ENCODE assay signal across 8 mouse cellular contexts in the genomic region with DNA sequence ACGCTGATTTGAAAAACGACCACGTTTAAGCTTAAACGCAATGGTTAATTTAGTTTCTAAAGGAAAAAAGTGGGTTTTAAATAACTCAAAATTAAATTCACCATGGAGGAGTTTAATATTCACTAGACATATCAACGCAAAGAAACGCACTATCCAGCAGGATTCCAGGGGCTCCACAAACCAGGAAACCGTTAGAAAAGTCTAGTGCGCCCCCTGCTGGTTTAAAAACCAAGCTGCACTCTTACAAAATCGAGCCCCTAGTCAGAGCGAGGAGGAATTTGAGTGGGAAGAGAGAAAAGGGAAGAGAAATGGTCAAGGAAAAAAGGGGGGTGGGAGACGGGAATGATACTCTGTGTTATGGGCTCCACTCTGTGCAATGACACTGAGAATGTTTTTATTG. TPM values are rescaled to one million over a fixed set of nuclear protein-coding genes. Genes with fewer than 3 reads are reported as not detected.
DNase-seq lines count a peak whose midpoint lies in the region; ATAC-seq lines count a peak whose summit lies in the region.

No protein-coding gene starts in this region.

- DNase-seq in cerebellum, postnatal 36 days, result peak; percentile 26 to 33
- no peak for DNase-seq in cerebellum, adult 9-11 months
- DNase-seq in 3T3-L1 (ENCODE audit: low read depth, low spot score) (peak; percentile 67), adipocyte (ENCODE audit: low spot score) (peak; percentile 56)
- DNase-seq in testis, postnatal 14 days (ENCODE audit: low spot score), result peak; percentile 35

- no peaks in the 10 kb centered on the region for H3K36me3 ChIP-seq in forebrain, embryonic 16.5 days (ENCODE audit: control insufficient read depth, insufficient read depth)
- peaks cover 17% of the 10 kb centered on the region for H3K36me3 ChIP-seq in kidney, embryonic 16.5 days (ENCODE audit: insufficient read depth, low read length)

- H3K27ac ChIP-seq in forebrain, embryonic 16.5 days (ENCODE audit: low read length), result no peak overlapping the region
- no peak overlapping the region for H3K27ac ChIP-seq in kidney, embryonic 16.5 days (ENCODE audit: low read length)

- ATAC-seq in forebrain, embryonic 16.5 days, result peak; percentile 32; the same call in 1 of the 2 replicates
- 0 out of 2 replicates have a peak, but pooled peaks have one; percentile 39 for ATAC-seq in kidney, embryonic 16.5 days (ENCODE audit: low FRiP score, low TSS enrichment)
- peak; percentile 58 for ATAC-seq in megakaryocyte progenitor cell, adult 5-6 weeks (replicated peaks; ENCODE audit: poor library complexity)

- H3K9ac ChIP-seq in forebrain, embryonic 16.5 days (replicated peaks; ENCODE audit: low read depth, low read length), result no peak overlapping the region
- no peak overlapping the region for H3K9ac ChIP-seq in kidney, embryonic 16.5 days (replicated peaks; ENCODE audit: low read length)

- H3K27me3 ChIP-seq in forebrain, embryonic 16.5 days (replicated peaks; ENCODE audit: control insufficient read depth, insufficient read depth, low read length), result no peaks in the 10 kb centered on the region
- no peaks in the 10 kb centered on the region for H3K27me3 ChIP-seq in kidney, embryonic 16.5 days (ENCODE audit: insufficient read depth, low read length)

- no peaks in the 10 kb centered on the region for H3K9me3 ChIP-seq in forebrain, embryonic 16.5 days (ENCODE audit: control insufficient read depth, low read length)
- no peaks in the 10 kb centered on the region for H3K9me3 ChIP-seq in kidney, embryonic 16.5 days (ENCODE audit: low read length)

- H3K4me2 ChIP-seq in forebrain, embryonic 16.5 days (ENCODE audit: low read length), result peak overlapping the region; percentile 34; the same call in 1 of the 2 replicates
- H3K4me2 ChIP-seq in kidney, embryonic 16.5 days (replicated peaks; ENCODE audit: low read depth, low read length), result peak overlapping the region; percentile 20; the same call in 1 of the 2 replicates

- peaks cover 11% of the 10 kb centered on the region for H3K4me1 ChIP-seq in forebrain, embryonic 16.5 days (replicated peaks; ENCODE audit: control insufficient read depth, insufficient read depth, low read length)
- H3K4me1 ChIP-seq in kidney, embryonic 16.5 days (ENCODE audit: insufficient read depth, low read length), result peaks cover 8% of the 10 kb centered on the region

- WGBS in forebrain, embryonic 16.5 days, result 23% methylated on average over 11 of the region's 11 CpGs
- 25% methylated on average over 11 of the region's 11 CpGs for WGBS in kidney, embryonic 16.5 days

- H3K4me3 ChIP-seq in forebrain, embryonic 16.5 days (replicated peaks; ENCODE audit: low read length), result no peak overlapping the region
- no peak overlapping the region for H3K4me3 ChIP-seq in kidney, embryonic 16.5 days (ENCODE audit: low read length)

RNA-seq across cellular contexts. Expression of a gene that starts 14.0 kb away (rescaled TPM):
- 0.12 TPM in 1 of 2 replicates, not detected in the other for polyA plus RNA-seq in forebrain, embryonic 16.5 days (2015; fragmentation: Nextera tagmentation; extraction: Ambion mirVana)
- polyA plus RNA-seq in kidney, embryonic 16.5 days (2015; fragmentation: Nextera tagmentation; extraction: Ambion mirVana), result 0.26 and 0.37 TPM in 2 replicates
- total RNA-seq in megakaryocyte progenitor cell, adult 5-6 weeks (2015), result 0.49 and 0.67 TPM in 2 replicates
- total RNA-seq in megakaryocyte progenitor cell, adult 5-6 weeks (2017), result 0.33 TPM in 1 of 2 replicates, not detected in the other

RNA-seq across cellular contexts. Expression of a gene that starts 21.2 kb away (rescaled TPM):
- polyA plus RNA-seq in forebrain, embryonic 16.5 days (2015; fragmentation: Nextera tagmentation; extraction: Ambion mirVana), result 105 and 106 TPM in 2 replicates
- 196 and 228 TPM in 2 replicates for polyA plus RNA-seq in kidney, embryonic 16.5 days (2015; fragmentation: Nextera tagmentation; extraction: Ambion mirVana)
- 217 and 227 TPM in 2 replicates for total RNA-seq in megakaryocyte progenitor cell, adult 5-6 weeks (2015)
- 65.4 and 72.7 TPM in 2 replicates for total RNA-seq in megakaryocyte progenitor cell, adult 5-6 weeks (2017)

RNA-seq across cellular contexts. Expression of a gene that starts 57.9 kb away (rescaled TPM):
- polyA plus RNA-seq in forebrain, embryonic 16.5 days (2015; fragmentation: Nextera tagmentation; extraction: Ambion mirVana), result 0.92 and 1.3 TPM in 2 replicates
- polyA plus RNA-seq in kidney, embryonic 16.5 days (2015; fragmentation: Nextera tagmentation; extraction: Ambion mirVana), result 3.1 and 3.9 TPM in 2 replicates
- not detected in 2 replicates for total RNA-seq in megakaryocyte progenitor cell, adult 5-6 weeks (2015)
- total RNA-seq in megakaryocyte progenitor cell, adult 5-6 weeks (2017), result not detected in 2 replicates
